Mouse (Mus musculus) layer of hippocampus, postnatal 36 days (tissue): ENCODE results near the gene Hspb8. TPM values are rescaled to one million over a fixed set of nuclear protein-coding genes. Genes with fewer than 3 reads are reported as not detected.
"Not testable (repeated sequence)": the region's sequence is repeated elsewhere in the genome, so short reads cannot be mapped to it uniquely, and the experiment has no call there.

Source experiments
- DNase-seq, 2 experiments: peaks; one replicate each; pipeline ENCODE4 v3.0.0; 2022
- total RNA-seq, 2 experiments: library from RNA; stranded (reverse); gene quantifications; 2 replicates each; pipeline ENCODE4 v1.2.3; 2021

Hspb8 gene
- total RNA-seq, 2 experiments from 2014 or later, result 8.2 to 13.9 TPM

GRCm38 (mm10) chr5:116432871-116433270, 10.2 kb upstream of the Hspb8 start:
- no peak for DNase-seq

DNA sequence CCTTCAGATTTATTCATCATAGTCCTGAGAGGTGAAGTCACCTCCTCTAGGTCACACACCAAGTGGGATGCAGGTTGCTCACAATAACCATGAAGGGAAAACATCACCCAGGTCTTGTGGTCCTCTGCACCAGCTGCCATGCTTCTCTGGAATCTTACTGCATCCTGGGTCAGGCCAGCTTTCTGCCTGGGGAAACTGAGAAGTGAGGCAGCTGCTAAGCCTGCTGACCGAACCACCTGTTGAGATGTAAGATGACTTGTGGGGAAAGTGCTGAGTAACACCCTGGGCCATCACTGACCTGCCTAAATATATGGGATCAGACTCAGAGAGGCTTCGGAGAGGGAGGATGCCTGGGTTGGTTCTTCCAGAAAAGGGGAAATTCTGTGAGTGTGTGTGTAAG, 4.0 kb upstream of the Hspb8 start:
- DNase-seq, result no peak

- not testable (repeated sequence) for DNase-seq
Measured at GRCm38 (mm10) chr5:116425709-116426108, 3.0 kb upstream of the Hspb8 start.

DNA sequence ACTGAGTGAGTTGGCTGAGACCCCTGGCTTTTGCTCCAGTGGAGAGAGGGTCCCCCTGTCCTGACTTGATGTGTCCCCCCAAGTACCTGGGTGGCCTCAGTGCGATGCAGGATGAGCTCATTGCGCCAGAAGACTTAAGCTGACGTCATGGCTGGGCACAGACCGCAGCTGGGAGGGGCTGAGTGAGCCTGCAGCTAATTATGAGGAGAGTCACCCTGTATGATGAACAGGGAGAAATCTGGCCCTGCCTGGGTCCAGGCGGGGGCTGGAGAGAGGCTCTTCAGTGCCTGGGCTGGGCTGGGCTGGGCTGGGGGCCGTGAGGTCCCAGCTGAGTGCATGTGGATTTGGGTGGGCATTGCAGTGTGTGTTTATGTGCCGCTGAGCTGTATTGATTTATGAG, 2.6 kb upstream of the Hspb8 start:
- no peak for DNase-seq

GRCm38 (mm10) chr5:116423746-116424145, 1.1 kb upstream of the Hspb8 start:
- DNase-seq, result no peak

DNA sequence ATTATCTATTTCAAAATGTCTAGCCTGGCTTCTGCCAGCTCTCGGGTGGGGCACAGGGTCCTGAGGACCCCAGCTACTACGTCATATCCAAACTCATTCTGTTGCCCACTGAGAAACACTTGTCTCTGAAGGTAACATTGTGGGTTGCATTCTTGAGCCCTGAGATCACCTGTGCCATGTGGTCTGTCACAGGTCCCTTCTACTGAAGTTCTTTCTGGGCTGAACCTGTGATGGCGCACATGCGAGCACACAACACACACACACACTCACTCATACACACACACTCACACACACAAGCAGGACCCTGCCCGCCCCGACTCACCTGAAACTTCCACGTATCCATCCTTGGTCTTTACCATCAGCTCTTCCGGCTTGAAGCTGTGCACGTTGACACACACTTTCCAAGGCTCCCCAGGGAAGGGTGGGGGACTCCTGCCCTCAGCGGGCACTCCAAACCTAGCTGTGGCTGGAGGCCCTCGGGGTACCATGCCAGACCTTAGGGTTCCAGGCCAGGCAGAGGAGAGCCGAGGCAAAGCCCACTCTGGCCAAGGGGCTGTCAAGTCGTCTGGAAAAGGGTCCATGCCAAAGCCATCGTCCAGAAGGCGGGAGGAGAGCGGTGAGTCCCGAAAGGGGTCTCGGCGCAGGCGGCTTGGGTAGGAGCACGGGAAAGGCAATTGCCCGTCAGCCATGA, 728 bp downstream of the Hspb8 start:
- no peak for DNase-seq

DNA sequence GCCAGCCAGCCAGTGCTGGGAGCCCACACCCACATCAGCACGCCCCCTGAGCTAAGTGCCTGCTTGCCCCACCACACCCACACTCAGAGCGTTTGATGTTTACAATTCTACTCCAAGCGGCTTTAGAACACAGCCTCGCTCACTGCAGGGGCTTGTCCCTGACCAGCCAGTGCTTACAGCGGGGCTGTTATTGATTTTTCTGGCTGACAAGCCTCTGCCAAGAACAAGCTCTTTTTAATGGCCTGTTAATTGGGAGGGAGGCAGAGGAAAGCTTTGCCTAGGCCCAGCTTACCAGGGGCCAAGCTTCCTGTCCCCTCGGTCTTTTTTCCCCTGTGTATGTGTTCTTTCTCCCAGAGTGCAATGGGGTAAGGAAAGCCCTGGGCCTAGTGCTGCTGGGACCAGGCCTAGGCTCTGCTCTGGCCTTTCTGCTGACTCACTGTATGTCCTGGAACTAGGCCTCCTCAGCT, 1.9 kb downstream of the Hspb8 start:
- DNase-seq, result peak; percentile 25 to 36

DNA sequence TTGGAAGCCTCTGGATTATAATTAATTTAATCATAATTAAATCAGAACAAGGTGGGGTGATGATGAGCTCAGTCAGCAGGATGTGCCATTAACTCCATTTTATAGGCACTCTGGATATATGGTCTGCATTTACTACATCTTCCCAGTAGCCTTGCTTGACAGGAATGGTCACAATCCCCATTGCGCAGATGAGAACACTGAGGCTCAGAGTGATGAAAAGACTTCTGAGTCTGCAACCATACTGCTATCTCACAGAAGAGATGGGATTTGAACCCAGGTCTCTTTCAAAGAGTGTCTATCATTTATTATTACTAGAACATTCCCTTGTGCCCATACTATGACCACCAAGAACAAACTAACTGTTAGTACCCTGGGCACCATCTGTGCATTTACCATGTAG, 2.5 kb downstream of the Hspb8 start:
- DNase-seq, result no peak

DNA sequence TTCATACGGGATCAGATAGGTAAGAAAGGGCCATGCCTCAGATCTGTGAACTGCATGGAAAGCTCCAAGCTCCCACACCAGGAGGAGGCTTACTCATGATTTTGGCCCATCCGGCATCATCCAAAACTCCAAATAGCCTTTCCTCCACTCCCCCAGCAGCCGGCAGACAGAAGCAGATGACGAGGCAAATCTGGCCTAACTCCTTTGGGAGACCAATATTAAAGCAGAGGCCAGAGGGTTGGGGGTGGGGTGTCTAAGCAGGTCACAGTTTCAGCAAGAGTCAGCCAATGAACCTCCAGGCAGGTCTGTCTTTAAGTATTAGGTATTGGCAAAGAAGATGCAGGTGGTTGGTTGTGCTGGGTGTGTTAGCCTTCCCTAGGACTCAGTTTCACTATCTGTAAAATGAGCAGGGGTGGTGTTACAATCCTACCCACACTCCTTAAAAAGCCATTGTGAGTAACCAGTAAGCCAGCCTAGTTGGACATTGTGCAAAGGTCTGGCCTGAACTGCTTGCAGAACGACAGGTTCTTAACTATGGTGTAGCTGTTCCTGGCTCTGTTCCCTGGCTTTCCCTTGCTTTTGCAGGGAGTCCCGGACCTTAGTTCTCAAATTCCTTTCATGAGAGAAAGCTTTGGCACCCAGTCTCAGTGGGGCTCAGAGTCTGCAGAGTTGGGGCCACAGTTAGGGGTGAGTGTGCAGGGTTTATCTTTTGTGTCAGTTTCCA, 3.2 kb downstream of the Hspb8 start:
- DNase-seq, result no peak

DNA sequence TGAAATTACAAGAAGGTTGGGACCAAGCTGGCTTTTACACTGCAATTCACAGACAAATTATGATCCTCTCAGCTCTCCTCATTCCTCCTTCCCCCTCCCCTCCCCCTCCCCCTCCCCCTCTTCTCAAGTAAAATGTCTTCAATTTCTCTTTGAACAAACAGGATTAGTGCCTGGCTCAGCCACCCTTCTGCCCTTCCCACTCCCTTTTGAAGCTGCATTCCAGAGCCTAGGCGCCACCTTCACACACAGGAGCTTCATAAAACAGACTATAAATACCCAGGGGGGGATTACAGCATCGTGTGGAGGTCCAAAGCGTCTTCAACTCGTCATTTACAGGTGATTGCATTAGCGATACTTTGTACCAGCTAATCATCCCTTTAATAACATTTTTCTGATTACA, 6.5 kb downstream of the Hspb8 start:
- no peak for DNase-seq

GRCm38 (mm10) chr5:116409689-116410590, 12.7 kb downstream of the Hspb8 start:
- no peak for DNase-seq

DNA sequence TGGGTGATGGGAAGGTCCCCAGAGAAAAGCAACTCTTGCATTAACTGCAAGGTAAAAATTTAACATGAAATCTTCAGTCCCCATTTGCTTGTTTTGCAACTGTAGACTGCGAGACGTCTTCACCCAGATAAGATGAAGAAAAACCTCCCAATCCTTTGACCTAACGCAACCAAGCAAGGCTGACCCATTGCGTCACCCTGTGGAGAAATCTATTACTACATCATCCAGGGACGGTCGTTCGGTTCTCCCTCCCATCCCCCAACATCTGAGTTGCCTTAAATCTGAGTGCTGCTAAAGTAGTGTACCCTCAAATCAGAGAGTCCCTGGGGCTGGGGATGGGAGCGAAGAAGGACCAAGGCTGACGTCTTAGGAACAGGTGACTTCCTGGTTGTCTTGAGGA, 13.7 kb downstream of the Hspb8 start:
- no peak for DNase-seq

DNA sequence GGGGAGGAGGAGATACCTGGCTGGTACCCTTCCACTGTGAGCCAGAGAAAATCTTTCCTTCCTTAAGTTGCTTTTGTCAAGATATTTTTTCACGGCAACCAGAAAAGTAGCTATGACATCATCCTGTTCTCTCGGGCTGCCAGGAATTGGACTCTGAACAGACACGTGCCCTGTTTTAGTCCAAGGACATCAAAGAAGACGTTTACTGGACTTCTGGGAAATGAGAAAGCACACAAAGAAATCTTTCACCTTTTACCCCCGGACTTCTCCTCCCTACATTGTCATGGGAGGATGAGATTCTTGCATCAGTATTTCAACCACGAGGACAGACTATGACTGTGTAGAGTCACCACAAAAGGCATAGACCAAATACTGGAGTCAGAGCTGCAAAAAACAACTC, 14.7 kb downstream of the Hspb8 start:
- no peak for DNase-seq

GRCm38 (mm10) chr5:116407321-116407720, 15.3 kb downstream of the Hspb8 start:
- DNase-seq, result no peak

DNA sequence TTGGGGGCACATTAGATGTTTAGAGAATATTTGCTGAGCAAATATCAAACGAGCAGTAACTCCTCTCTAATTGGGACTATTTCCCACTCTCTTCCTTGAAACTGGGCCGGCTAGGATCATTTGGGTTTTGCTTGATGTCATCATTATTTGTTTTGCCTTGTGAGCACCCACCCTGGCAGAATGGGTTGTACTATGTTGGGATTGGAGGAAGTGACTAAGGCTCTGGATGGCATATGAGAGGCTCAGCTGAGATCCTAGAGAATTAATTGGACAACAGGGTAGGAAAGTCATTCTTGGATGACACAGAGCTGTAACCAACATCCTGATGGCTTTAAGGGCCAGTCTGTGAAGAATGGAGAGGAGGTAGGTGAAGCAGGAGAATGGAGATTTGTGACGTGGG, 16.2 kb downstream of the Hspb8 start:
- DNase-seq, result no peak

DNA sequence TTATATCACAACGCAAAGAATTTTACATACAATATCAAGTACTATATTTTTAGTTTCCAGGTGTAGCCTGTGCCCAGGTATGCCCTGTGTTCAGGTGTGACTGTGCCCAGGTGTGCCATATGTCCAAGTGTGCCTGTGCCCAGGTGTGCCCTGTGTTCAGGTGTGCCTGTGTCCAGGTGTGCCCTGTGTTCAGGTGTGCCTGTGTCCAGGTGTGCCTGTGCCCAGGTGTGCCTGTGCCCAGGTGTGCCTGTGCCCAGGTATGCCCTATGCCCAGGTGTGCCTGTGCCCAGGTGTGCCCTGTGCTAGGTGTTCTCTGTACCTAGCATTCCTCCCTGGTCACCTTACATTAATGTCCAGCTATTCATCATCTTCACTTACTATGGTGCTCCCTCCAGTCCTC, 16.7 kb downstream of the Hspb8 start:
- DNase-seq, result no peak

- DNase-seq, result no peak
Measured at GRCm38 (mm10) chr5:116404063-116404462, 18.6 kb downstream of the Hspb8 start.

DNA sequence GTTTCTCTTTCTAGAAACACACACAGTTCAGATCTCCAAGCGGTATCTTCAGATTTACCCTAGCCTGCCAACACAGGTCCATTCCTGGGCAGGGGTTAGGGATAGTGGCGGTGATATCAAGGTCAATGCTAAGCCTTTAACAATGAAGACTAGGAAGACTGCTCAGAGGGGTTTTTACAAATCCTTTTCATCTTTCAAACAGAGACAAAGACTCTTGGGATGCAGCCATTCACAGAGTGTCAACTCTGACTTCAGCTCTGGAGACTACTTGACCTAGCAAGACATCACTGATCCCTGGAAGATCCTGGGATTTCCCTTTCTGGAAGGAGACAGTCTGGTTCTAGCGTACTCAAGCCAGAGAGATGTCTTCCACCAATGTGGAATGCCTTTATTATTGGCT, 21.9 kb downstream of the Hspb8 start:
- DNase-seq, result no peak

DNA sequence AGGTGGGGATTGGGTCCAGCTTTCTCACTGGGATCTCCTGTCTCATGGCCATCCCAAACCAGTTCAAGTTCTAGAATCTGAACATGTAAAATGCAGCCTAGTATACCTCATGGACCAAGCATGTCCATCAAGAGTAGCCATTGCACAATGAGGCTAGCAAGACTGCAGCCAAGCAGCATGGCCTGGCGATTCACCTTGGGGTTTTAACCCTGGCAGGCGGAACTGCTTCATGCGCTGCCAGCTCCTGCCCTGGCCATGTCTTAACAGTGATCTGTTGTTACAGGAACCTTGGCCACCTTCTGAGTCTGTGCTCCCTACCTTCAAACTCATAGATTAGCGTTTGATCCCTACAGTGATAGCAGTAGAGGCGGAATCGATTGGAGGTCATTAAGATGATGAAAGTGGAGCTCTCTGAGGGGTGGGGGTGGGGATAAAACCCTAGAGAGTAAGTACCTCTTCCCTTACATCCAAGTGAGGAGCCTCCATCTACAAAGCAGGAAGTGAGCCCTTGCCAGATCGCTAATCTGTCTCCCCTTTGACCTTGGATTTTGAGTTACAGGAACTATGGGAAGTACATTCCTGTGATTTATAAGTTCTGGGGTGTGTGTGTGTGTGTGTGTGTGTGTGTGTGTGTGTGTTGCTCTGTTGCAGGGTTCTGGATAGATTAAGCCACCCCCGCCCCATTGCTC, 22.5 kb downstream of the Hspb8 start:
- no peak for DNase-seq

DNA sequence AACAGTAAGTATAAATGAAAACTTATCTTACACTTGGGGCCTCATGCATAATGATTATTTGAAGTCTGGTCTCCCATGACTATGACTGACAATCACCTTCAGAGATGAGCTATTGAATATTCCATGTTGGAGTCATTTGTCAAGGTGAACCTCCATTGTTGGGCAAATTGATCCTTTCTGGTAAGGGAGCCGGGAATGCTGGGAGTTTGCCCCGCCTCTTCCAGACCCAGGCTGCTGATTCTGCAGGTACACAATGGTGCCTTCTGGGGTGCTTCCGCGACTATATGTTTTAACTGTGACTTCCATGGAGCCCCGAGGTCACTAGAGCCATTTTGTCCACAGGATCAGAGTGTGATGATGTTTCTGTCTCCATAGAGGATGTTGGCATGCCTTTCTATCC, 26.6 kb downstream of the Hspb8 start:
- no peak for DNase-seq

DNA sequence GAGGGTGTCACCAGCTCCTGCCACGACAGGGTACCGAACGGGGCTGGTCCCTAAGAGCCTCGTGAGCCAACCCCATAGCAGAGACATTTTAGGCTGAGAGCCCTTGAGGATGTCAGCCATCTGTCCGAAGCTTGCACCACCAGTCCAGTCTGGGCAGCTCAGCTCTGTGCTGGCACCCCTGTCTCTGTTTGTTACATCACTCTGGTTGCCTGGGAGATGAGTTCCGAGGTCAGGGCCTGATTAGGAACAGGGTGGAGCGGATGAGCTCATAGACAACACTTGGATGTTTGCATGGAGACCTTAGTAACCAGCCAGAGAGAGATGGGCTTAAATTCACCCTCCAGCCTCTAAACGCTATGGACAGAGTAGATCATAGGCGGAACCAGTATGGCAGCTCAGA, 30.1 kb downstream of the Hspb8 start:
- DNase-seq, result no peak

GRCm38 (mm10) chr5:116389856-116390542, 32.7 kb downstream of the Hspb8 start:
- DNase-seq, result peak in 1 of 2 experiments; percentile 10
